Mouse (Mus musculus): ENCODE results near the gene Notum. TPM values are rescaled to one million over a fixed set of nuclear protein-coding genes. Genes with fewer than 3 reads are reported as not detected.
A peak's percentile ranks its signal among the peaks of the same experiment; 100 is the strongest.

Gene Notum
- total and polyA plus RNA-seq, 2 experiments from 2014 or later: 3.6 to 5.9 TPM

GRCm38 (mm10) chr11:120651872-120652271, 9.1 kb downstream of the Notum start:
- no peaks in the 10 kb centered on the region for H3K4me1 ChIP-seq (ENCODE audit: insufficient read depth)
- peak; percentile 33; the same call in 1 of the 2 replicates for TF ChIP-seq CTCF (IDR thresholded peaks at IDR 0.05; ENCODE audit: low read depth)
- no peak for DNase-seq
- H3K9ac ChIP-seq: no peak overlapping the region
- WGBS: 67% methylated on average over 3 of the region's 3 CpGs
- H3K4me2 ChIP-seq (ENCODE audit: low read depth): no peak overlapping the region
- no peak overlapping the region for H3K4me3 ChIP-seq (ENCODE audit: low read depth, low read length)
- 0 out of 2 replicates have a peak, but pooled peaks cover 4% of the 10 kb centered on the region for H3K27me3 ChIP-seq (ENCODE audit: insufficient read depth, low read length)
- H3K36me3 ChIP-seq (ENCODE audit: insufficient read depth): no peaks in the 10 kb centered on the region
- H3K9me3 ChIP-seq (ENCODE audit: low read length): no peaks in the 10 kb centered on the region
- no peak for ATAC-seq
- H3K27ac ChIP-seq (ENCODE audit: low read depth, low read length): no peak overlapping the region

- TF ChIP-seq CTCF (IDR thresholded peaks at IDR 0.05; ENCODE audit: low read depth): no peak
- H3K9me3 ChIP-seq (ENCODE audit: low read length): no peaks in the 10 kb centered on the region
- H3K27me3 ChIP-seq (ENCODE audit: insufficient read depth, low read length): no peaks in the 10 kb centered on the region
- peak within 1 kb of the TSS; percentile 42 for H3K4me2 ChIP-seq (ENCODE audit: low read depth)
- no peak for ATAC-seq
- no peak within 1 kb of the TSS for H3K27ac ChIP-seq (ENCODE audit: low read depth, low read length)
- H3K4me1 ChIP-seq (ENCODE audit: insufficient read depth): peaks cover 5% of the 10 kb centered on the region; the same call in 1 of the 2 replicates
- no peaks in the 10 kb centered on the region for H3K36me3 ChIP-seq (ENCODE audit: insufficient read depth)
- 8% methylated on average over 13 of the region's 13 CpGs for WGBS
- H3K4me3 ChIP-seq (ENCODE audit: low read depth, low read length): peak within 1 kb of the TSS; percentile 21
- H3K9ac ChIP-seq: peak within 1 kb of the TSS; percentile 44
- no peak for DNase-seq
Measured at GRCm38 (mm10) chr11:120648001-120648476, 12.9 kb downstream of the Notum start, which contains the start of gene Myadml2. Gene Myadml2, minus strand, starts transcription at chr11:120648158.

- Histone ChIP-seq H3K27me3 (ENCODE audit: insufficient read depth, low read length) (no peaks in the 10 kb centered on the region), H3K4me3 (ENCODE audit: low read depth, low read length) (no peak overlapping the region), H3K4me2 (ENCODE audit: low read depth) (peak overlapping the region; percentile 42), H3K4me1 (ENCODE audit: insufficient read depth) (peaks cover 12% of the 10 kb centered on the region; the same call in 1 of the 2 replicates), H3K9ac (peak overlapping the region; percentile 44; the same call in 1 of the 2 replicates), H3K36me3 (ENCODE audit: insufficient read depth) (no peaks in the 10 kb centered on the region), H3K27ac (ENCODE audit: low read depth, low read length) (no peak overlapping the region), H3K9me3 (ENCODE audit: low read length) (no peaks in the 10 kb centered on the region)
- WGBS: 87% methylated on average over 35 of the region's 35 CpGs
- no peak for TF ChIP-seq CTCF (IDR thresholded peaks at IDR 0.05; ENCODE audit: low read depth)
- DNase-seq (no peak), ATAC-seq (no peak)
Measured at GRCm38 (mm10) chr11:120647047-120647830, 13.7 kb downstream of the Notum start.

- no peaks in the 10 kb centered on the region for H3K36me3 ChIP-seq (ENCODE audit: insufficient read depth)
- H3K4me1 ChIP-seq (ENCODE audit: insufficient read depth): peaks cover 12% of the 10 kb centered on the region; the same call in 1 of the 2 replicates
- peak within 1 kb of the TSS; percentile 60 for H3K9ac ChIP-seq
- H3K27me3 ChIP-seq (ENCODE audit: insufficient read depth, low read length): no peaks in the 10 kb centered on the region
- peak within 1 kb of the TSS; percentile 68 for H3K4me2 ChIP-seq (ENCODE audit: low read depth)
- H3K27ac ChIP-seq (ENCODE audit: low read depth, low read length): no peak within 1 kb of the TSS; the same call in 1 of the 2 replicates
- peak within 1 kb of the TSS; percentile 43 for H3K4me3 ChIP-seq (ENCODE audit: low read depth, low read length)
- no peak for TF ChIP-seq CTCF (IDR thresholded peaks at IDR 0.05; ENCODE audit: low read depth)
- DNase-seq: peak; percentile 95
- peak; percentile 100 for ATAC-seq
- WGBS: under 1% methylated on average over 15 of the region's 15 CpGs
- no peaks in the 10 kb centered on the region for H3K9me3 ChIP-seq (ENCODE audit: low read length)
Measured at GRCm38 (mm10) chr11:120643601-120643987, 17.4 kb downstream of the Notum start, which contains the start of gene Pycr1. Gene Pycr1, minus strand, starts transcription at chr11:120643769.

- no peaks in the 10 kb centered on the region for H3K9me3 ChIP-seq (ENCODE audit: low read length)
- 4% methylated on average over 18 of the region's 18 CpGs for WGBS
- H3K36me3 ChIP-seq (ENCODE audit: insufficient read depth): no peaks in the 10 kb centered on the region
- H3K9ac ChIP-seq: peak overlapping the region; percentile 60
- peak; percentile 48 for ATAC-seq
- TF ChIP-seq CTCF (IDR thresholded peaks at IDR 0.05; ENCODE audit: low read depth): no peak
- H3K4me1 ChIP-seq (ENCODE audit: insufficient read depth): peaks cover 12% of the 10 kb centered on the region; the same call in 1 of the 2 replicates
- no peak for DNase-seq
- H3K4me2 ChIP-seq (ENCODE audit: low read depth): peak overlapping the region; percentile 68
- no peak overlapping the region; the same call in 1 of the 2 replicates for H3K27ac ChIP-seq (ENCODE audit: low read depth, low read length)
- H3K4me3 ChIP-seq (ENCODE audit: low read depth, low read length): peak overlapping the region; percentile 43
- no peaks in the 10 kb centered on the region for H3K27me3 ChIP-seq (ENCODE audit: insufficient read depth, low read length)
Measured at GRCm38 (mm10) chr11:120642939-120643600, 17.9 kb downstream of the Notum start.

GRCm38 (mm10) chr11:120641869-120642268, 19.1 kb downstream of the Notum start:
- Histone ChIP-seq H3K4me2 (ENCODE audit: low read depth) (no peak overlapping the region), H3K4me3 (ENCODE audit: low read depth, low read length) (no peak overlapping the region), H3K9ac (no peak overlapping the region), H3K4me1 (ENCODE audit: insufficient read depth) (peaks cover 12% of the 10 kb centered on the region; the same call in 1 of the 2 replicates), H3K27ac (ENCODE audit: low read depth, low read length) (no peak overlapping the region), H3K27me3 (ENCODE audit: insufficient read depth, low read length) (no peaks in the 10 kb centered on the region), H3K36me3 (ENCODE audit: insufficient read depth) (no peaks in the 10 kb centered on the region), H3K9me3 (ENCODE audit: low read length) (no peaks in the 10 kb centered on the region)
- 91% methylated on average over 8 of the region's 8 CpGs for WGBS
- TF ChIP-seq CTCF (IDR thresholded peaks at IDR 0.05; ENCODE audit: low read depth): no peak
- DNase-seq (no peak), ATAC-seq (no peak)
